Mouse (Mus musculus) ES-Bruce4 (cell line): Measurements from ENCODE around the gene 2410015M20Rik.

Experiments
- CTCF ChIP-seq: IDR thresholded peaks from one replicate; pipeline ENCODE4 v1.8.1; 2011; ENCODE audit warnings: low read depth, low read length
- EP300 ChIP-seq: IDR thresholded peaks from 2 replicates; pipeline ENCODE4 v1.6.1; 2011; ENCODE audit warnings: low read depth, low read length; ENCODE audit not compliant: insufficient read depth

GRCm38 (mm10) chr17:56608699-56609098 lies 872 bp downstream of the 2410015M20Rik start:
- TF ChIP-seq EP300 (no peak), CTCF (no peak)
